Mouse (Mus musculus) intestine, embryonic 16.5 days (tissue): ENCODE data around the gene Hdac7. TPM values are rescaled to one million over a fixed set of nuclear protein-coding genes. Genes with fewer than 3 reads are reported as not detected.

ENCODE experiments used
- ATAC-seq: fragments of 200-750 bp; cut with Nextera tagmentation; 2 replicates; pipeline ENCODE4 v1.8.0; 2017; ENCODE audit warnings: moderate TSS enrichment, moderate library complexity
- H3K27ac ChIP-seq: fragments of 300-500 bp; sonication (generic); 2 replicates; pipeline ENCODE4 v1.5.1; 2014; ENCODE audit warnings: mild to moderate bottlenecking, low read length
- H3K27me3 ChIP-seq: fragments of 300-500 bp; sonication (generic); replicated peaks from 2 replicates; pipeline ENCODE4 v1.6.1; 2014; ENCODE audit warnings: low read length, control low read depth, mixed read lengths; ENCODE audit not compliant: control insufficient read depth, insufficient read depth
- H3K36me3 ChIP-seq: fragments of 300-500 bp; sonication (generic); 2 replicates; pipeline ENCODE4 v1.6.1; 2014; ENCODE audit warnings: low read length, control low read depth; ENCODE audit not compliant: control insufficient read depth, insufficient read depth
- H3K4me1 ChIP-seq: fragments of 300-500 bp; sonication (generic); 2 replicates; pipeline ENCODE4 v1.6.1; 2014; ENCODE audit warnings: low read length, control low read depth, mixed read lengths; ENCODE audit not compliant: control insufficient read depth, insufficient read depth
- H3K4me2 ChIP-seq: fragments of 300-500 bp; sonication (generic); 2 replicates; pipeline ENCODE4 v1.6.1; 2014; ENCODE audit warnings: low read depth, low read length, control low read depth
- H3K4me3 ChIP-seq: fragments of 300-500 bp; sonication (generic); 2 replicates; pipeline ENCODE4 v1.5.1; 2014; ENCODE audit warnings: mild to moderate bottlenecking, low read length
- H3K9ac ChIP-seq: fragments of 300-500 bp; sonication (generic); 2 replicates; pipeline ENCODE4 v1.6.1; 2014; ENCODE audit warnings: low read depth, low read length
- H3K9me3 ChIP-seq: fragments of 300-500 bp; sonication (generic); 2 replicates; pipeline ENCODE4 v1.6.1; 2016; ENCODE audit warnings: low read length, control low read depth; ENCODE audit not compliant: control insufficient read depth
- WGBS: fragments of 180-500 bp; shearing (Covaris S2); extraction: QIAGEN DNeasy Blood & Tissue Kit; methylation state at CpG from one replicate; pipeline ENCODE4 v1.1.7; 2014; 5-methylcytosine and 5-hydroxymethylcytosine counted together
- polyA plus RNA-seq: library from polyadenylated mRNA; unstranded; fragments of >200 nt; fragmentation: Nextera tagmentation; extraction: Ambion mirVana; gene quantifications from 2 replicates; pipeline ENCODE4 v1.2.1, GENCODE M21; 2015

Hdac7 gene
- polyA plus RNA-seq, 1 experiment from 2014 or later = 15.8 TPM

DNA sequence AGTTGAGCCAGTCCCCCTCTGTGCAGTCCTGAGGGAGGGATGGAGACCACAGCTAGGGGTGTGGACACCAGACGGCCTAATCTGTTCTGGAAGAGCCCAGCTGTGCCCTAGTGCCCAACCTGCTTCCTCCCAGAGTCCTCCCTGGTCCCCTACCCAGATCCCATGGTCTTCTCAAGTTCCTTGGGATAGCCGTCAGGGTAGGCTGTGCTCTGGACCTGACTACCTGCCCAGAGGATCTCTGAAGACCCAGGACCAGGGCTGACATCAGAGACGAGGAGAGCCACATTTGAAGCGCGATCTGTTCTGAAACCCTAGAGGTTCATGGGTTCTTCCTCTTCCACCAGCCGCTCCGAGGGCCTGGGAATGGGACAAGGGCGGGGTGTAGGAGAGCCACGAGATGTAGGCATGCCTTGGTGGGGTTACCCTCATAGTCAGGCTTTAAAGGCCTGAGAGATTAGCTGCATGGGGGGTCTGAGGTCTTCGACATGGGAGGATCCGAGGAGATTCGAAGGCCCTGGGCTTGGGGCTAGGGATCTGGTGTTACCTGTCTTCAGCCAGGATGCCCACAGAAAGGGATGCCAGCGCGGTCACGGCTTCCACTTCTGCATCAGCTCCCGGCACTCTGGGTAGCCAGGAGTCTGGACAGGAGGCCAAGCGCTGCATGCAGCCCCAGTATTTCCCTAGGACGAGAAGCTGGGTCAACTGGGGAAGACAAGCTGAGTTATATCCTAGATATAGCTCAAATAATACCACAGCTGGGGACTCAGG lies 50.7 kb downstream of the Hdac7 start:
- Histone ChIP-seq H3K36me3 (peaks cover 16% of the 10 kb centered on the region), H3K4me3 (no peak overlapping the region), H3K4me2 (no peak overlapping the region), H3K9ac (no peak overlapping the region), H3K4me1 (peaks cover 5% of the 10 kb centered on the region), H3K9me3 (no peaks in the 10 kb centered on the region), H3K27me3 (no peaks in the 10 kb centered on the region), H3K27ac (no peak overlapping the region)
- no peak for ATAC-seq
- WGBS = 90% methylated on average over 18 of the region's 18 CpGs

DNA sequence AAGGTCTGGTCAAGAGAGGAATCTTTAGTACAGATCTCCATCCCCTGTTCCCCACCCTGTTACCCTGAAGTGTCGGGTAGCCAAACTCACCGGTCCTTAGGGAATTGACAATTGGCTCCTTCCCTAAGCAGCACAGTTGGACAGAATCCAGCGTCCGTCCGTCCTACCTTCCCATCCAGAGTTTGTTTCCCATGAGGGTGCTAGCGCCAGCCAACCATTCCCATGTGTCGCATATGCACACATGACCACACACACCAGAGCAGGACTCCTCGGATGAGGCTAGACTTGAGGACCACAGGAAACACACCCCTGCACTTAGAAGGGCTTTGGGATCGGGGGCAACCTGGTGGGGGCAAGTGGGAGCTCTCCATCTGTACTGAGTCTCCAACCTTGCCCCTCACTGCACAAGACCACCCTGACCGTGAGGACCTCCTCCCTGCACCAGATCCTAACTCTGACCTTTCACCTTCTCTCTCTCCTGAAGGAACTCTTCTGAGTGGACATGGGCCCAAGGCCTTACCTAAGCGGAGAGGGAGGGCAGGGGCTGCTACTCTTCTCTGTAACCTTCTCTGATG lies 53.1 kb downstream of the Hdac7 start:
- Histone ChIP-seq H3K27ac (no peak overlapping the region), H3K4me1 (peaks cover 7% of the 10 kb centered on the region), H3K4me2 (no peak overlapping the region), H3K36me3 (peaks cover 13% of the 10 kb centered on the region), H3K9me3 (no peaks in the 10 kb centered on the region), H3K4me3 (no peak overlapping the region), H3K27me3 (no peaks in the 10 kb centered on the region), H3K9ac (no peak overlapping the region)
- WGBS = 88% methylated on average over 11 of the region's 11 CpGs
- no peak for ATAC-seq

DNA sequence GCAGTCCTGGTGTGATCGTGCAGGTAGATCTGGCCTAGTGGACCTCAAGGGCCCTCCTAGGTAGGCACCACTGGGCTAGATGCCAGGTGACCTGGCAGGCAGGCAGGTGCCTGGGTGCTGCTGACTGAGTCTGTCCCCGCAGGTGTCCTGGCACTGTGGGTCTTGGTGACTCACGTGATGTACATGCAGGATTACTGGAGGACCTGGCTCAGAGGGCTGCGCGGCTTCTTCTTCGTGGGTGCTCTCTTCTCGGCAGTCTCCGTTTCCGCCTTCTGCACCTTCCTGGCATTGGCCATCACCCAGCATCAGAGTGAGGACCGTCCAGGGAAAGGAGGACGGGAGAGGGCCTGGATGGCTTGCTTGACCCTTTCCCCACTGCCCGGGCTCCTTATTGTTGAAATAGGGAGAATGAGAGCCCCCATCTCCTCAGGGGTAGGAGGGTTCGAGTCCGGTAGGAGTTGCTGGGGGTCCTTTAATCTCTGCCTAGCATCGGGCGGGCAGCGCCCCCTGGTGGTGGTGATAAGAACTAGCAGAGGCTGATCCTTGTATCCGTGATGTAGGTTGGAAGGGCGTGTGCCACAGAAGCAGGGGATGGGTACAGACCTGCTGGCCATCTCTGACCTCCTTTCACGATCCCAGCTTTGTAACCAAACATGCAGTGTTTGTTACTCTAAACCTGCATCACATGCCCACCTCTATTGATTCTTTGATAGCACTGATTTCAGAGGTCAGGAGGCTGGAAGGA lies 54.4 kb downstream of the Hdac7 start:
- no peaks in the 10 kb centered on the region for H3K9me3 ChIP-seq
- 55% methylated on average over 20 of the region's 20 CpGs for WGBS
- no peak overlapping the region for H3K4me3 ChIP-seq
- no peaks in the 10 kb centered on the region for H3K27me3 ChIP-seq
- H3K36me3 ChIP-seq = peaks cover 8% of the 10 kb centered on the region
- H3K27ac ChIP-seq = no peak overlapping the region
- no peak overlapping the region for H3K9ac ChIP-seq
- H3K4me1 ChIP-seq = peaks cover 7% of the 10 kb centered on the region
- no peak for ATAC-seq
- no peak overlapping the region for H3K4me2 ChIP-seq

- Histone ChIP-seq H3K9me3 (no peaks in the 10 kb centered on the region), H3K27me3 (no peaks in the 10 kb centered on the region), H3K4me2 (no peak overlapping the region), H3K27ac (0 out of 2 replicates have a peak overlapping the region, but pooled peaks have one; percentile 33), H3K4me1 (peaks cover 7% of the 10 kb centered on the region), H3K4me3 (no peak overlapping the region), H3K36me3 (peaks cover 8% of the 10 kb centered on the region), H3K9ac (no peak overlapping the region)
- WGBS = 37% methylated on average over 6 of the region's 6 CpGs
- ATAC-seq = no peak
These were observed 55.5 kb downstream of the Hdac7 start for GRCm38 (mm10) chr15:97788821-97789220.

DNA sequence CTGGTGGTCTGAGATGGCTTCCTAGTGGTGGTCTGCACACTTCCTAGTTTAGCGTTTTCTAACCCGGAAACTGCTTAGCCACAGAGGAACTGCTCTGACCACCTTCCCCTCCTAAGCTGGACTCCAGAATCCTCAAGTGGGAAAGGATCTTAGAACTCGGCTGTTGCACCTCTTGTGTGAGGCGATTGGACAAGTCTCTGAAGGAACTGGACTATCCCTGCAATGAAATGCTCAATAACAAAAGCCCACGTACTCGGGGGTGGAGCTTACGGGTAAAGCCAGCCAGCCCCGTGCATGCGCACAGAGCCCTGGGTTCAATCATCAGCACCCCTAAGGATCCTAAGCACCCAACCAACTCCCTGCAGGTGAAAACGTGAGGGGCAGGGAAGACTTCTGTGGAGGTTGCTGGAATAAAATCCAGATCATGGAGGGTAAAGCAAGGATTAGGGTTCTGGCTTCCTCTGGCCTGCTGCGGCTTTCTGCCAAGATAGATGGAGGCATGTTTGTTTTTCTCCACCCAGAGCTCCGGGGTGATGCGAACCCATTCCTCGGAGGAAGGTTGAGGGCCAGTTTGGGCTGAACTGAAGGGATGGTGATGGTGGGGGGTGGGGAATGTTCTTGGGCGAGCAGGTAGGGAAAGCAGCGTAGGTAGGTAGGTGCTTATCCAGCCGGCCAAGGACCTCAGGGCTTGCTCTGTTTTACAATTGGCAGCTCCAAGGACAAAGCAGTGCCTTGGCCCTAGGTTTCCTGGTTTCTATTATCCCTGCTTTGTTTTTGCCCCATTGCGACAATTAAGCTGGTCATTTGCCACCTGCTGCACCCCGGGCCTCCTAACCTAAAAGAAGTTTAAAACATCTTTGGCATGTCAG lies 56.3 kb downstream of the Hdac7 start:
- H3K36me3 ChIP-seq = peaks cover 8% of the 10 kb centered on the region
- no peak for ATAC-seq
- H3K9ac ChIP-seq = no peak overlapping the region
- H3K27ac ChIP-seq = no peak overlapping the region
- H3K4me3 ChIP-seq = no peak overlapping the region
- no peaks in the 10 kb centered on the region for H3K27me3 ChIP-seq
- WGBS = 69% methylated on average over 19 of the region's 19 CpGs
- H3K4me1 ChIP-seq = peaks cover 7% of the 10 kb centered on the region
- no peak overlapping the region for H3K4me2 ChIP-seq
- H3K9me3 ChIP-seq = no peaks in the 10 kb centered on the region

- Histone ChIP-seq H3K27ac (no peak overlapping the region), H3K4me2 (no peak overlapping the region), H3K9me3 (no peaks in the 10 kb centered on the region), H3K36me3 (peaks cover 4% of the 10 kb centered on the region), H3K9ac (no peak overlapping the region), H3K4me1 (peaks cover 12% of the 10 kb centered on the region), H3K27me3 (no peaks in the 10 kb centered on the region), H3K4me3 (no peak overlapping the region)
- no peak for ATAC-seq
- WGBS = 77% methylated on average over 7 of the region's 7 CpGs
These were observed 57.0 kb downstream of the Hdac7 start for GRCm38 (mm10) chr15:97787148-97787798.

GRCm38 (mm10) chr15:97786412-97787112 lies 57.7 kb downstream of the Hdac7 start:
- Histone ChIP-seq H3K27me3 (no peaks in the 10 kb centered on the region), H3K4me1 (peaks cover 12% of the 10 kb centered on the region), H3K4me2 (no peak overlapping the region), H3K9ac (no peak overlapping the region), H3K36me3 (peaks cover 4% of the 10 kb centered on the region; the same call in 1 of the 2 replicates), H3K27ac (no peak overlapping the region), H3K9me3 (no peaks in the 10 kb centered on the region), H3K4me3 (no peak overlapping the region)
- ATAC-seq = no peak
- 77% methylated on average over 10 of the region's 10 CpGs for WGBS

- Histone ChIP-seq H3K4me3 (no peak overlapping the region), H3K9me3 (no peaks in the 10 kb centered on the region), H3K9ac (no peak overlapping the region), H3K4me1 (peaks cover 12% of the 10 kb centered on the region), H3K27me3 (no peaks in the 10 kb centered on the region), H3K27ac (no peak overlapping the region), H3K4me2 (no peak overlapping the region), H3K36me3 (no peaks in the 10 kb centered on the region)
- no peak for ATAC-seq
- WGBS = 81% methylated on average over 9 of the region's 9 CpGs
These were observed 58.4 kb downstream of the Hdac7 start for GRCm38 (mm10) chr15:97785731-97786411.
